Mouse (Mus musculus) gastrocnemius, adult 18-20 months (tissue): ENCODE measurements around the gene Cdh22. TPM values are rescaled to one million over a fixed set of nuclear protein-coding genes. Genes with fewer than 3 reads are reported as not detected.
A peak's percentile ranks its signal among the peaks of the same experiment; 100 is the strongest.

ENCODE experiments used
- DNase-seq: peaks from one replicate; pipeline ENCODE4 v3.0.0; 2021; ENCODE audit warnings: low spot score
- total RNA-seq, 2 experiments: library from RNA; stranded (reverse); gene quantifications; 2 replicates each; pipeline ENCODE4 v1.2.3; 2021

Gene Cdh22
- total RNA-seq, 2 experiments from 2014 or later, result 1.1 to 1.3 TPM

DNA sequence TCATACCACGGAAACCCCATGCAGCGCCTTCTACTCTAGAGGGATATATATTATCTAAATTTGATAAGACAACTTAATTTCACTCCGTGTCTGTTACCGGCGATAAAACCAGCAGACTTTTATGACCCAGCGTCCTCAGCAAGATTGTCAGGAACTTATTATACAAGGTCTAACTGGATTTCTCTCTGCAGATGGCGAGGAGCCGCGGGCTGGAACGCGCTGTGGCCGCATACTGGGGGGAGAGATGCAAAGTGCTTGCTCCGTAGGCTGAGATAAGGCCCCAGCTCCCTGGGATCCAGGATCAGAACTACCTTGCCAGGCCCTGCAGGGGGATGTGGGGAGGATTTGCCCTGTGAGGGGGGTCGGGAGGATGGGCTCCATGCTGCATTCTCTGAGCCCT lies 145.2 kb downstream of the Cdh22 start:
- no peak for DNase-seq

DNA sequence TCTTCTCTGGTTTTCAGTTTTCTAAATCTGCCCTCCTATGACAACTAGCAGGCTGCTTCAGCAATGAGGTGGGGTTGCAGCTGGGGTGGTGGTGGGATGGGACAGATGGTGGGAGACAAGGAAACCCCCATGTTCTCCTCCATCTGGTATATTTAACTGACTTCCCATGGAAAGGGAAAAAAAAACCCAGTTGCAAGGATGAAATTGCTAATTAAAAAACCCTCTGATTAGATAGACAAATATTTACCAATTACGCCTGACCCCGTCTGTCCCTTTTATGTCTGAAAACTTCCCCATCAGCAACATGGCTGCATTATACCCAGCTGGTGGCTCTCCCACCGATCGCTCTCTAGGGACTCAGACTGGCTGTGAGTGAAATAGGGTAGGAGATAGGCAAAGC lies 148.0 kb downstream of the Cdh22 start:
- DNase-seq, result no peak

DNA sequence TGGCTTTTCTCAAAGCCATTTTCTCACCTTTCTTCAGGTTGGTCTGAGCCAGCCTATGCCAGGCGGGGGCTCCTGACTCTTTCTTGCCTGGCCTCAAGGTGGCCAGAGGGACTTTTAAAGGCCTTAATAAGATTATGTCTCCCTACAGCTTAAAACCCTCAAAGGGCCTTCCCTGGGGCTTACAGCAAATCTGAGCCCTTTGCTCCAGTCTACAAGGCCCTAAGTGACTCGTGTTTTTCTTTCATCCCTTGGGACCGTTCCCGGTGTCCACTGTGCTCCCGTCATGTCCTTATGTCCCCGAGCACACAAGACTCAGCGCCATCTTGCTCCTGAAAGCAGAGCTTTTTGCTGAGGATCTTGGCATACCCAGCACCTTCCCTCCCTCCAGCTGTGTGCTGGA lies 153.4 kb downstream of the Cdh22 start:
- DNase-seq, result no peak

DNA sequence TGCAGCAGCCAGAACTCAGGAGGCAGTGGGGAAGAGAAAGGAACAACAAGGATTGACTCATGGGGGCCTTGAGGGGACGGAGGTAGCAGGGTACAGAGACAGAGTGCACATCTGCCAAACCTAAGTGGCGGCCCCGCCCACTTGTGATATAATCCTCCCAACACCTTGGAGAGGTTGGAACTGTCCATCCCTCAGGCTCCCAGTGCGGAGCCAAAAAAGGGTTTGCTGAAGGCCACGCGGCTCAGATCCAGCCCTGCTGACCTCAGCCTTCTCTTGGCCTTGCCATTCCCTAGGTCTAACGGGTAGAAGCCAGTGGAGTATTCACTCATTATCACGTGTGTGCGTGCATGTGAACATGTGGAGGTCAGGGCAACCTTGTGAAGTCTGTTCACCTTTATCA lies 154.0 kb downstream of the Cdh22 start:
- no peak for DNase-seq

DNA sequence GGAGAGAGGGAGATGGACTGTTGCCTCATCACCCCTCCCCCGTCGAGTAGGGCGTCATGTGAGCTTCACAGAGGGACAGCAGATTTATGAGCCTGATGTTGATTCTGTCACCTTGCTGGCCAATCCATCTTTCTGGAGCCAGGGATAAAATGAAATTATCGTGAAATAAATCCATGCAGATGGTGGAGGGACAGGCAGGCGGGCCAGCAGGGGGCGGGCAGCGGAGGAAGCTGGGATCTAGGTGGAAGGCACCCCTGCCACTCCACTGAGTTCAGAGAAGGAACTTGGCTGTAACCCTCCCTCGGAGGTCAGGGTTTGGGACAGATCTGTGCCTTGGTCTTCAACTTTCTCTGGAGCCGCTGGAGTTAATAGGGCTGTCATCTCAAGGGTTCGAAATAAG lies 156.0 kb downstream of the Cdh22 start:
- DNase-seq, result no peak

DNA sequence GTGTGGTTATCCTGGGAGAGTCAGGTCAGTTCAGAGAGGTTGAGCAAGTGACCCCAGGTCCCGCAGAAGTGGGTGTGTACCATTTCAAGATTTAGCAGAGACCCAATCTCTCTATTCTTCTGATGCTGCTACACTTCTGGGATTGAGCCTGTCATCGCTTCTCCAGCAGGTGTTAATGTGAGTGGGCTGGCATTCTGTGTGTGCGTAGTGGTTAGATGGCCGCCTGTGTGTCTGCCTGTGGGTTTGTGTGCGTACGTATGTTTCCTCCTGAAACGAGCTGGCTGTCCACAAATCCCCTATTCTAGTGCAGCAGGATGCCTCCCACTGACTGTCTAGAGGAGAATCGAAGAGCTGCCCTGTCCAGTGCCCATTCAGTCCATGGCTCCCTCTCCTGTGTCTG lies 156.6 kb downstream of the Cdh22 start:
- no peak for DNase-seq

DNA sequence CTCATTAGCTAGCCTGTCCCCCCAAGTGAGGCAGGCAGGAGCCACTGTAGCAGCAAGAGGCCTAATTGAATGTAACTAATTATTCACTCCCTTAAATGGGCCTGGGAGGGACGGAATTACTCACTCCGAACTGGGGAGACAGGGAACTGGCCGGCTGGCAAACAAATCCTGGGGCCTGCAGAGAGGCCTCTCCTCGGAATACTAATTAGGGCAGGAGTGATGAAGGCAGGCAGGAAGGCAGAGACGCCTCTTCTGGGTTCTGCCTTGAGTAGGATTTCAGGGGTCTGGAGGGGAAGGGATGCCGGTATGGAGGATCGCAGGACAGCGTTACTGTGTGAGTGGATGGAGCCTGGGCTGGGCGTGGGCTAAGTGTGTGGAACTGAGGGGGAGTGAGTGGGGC lies 157.6 kb downstream of the Cdh22 start:
- DNase-seq, result no peak

DNA sequence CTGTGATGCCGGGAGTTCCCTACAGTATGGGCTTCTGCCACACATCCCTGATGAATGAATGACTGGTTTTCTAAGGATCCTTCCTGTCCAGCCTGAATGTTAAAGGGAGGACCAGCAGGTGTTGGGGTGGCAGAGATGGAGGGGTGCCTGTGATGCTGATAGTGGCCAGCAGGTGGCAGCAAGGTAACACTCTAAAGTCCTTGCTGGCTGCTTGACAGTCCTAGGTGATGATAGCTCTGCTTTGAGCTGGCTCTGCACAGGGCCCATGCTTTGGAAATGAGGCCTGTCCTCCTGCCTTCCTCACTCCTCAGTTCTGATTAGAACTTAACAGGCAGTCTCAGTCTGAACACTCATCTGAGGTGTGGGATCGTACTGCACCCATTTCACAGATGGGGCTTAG lies 159.7 kb downstream of the Cdh22 start:
- DNase-seq, result peak; percentile 78

DNA sequence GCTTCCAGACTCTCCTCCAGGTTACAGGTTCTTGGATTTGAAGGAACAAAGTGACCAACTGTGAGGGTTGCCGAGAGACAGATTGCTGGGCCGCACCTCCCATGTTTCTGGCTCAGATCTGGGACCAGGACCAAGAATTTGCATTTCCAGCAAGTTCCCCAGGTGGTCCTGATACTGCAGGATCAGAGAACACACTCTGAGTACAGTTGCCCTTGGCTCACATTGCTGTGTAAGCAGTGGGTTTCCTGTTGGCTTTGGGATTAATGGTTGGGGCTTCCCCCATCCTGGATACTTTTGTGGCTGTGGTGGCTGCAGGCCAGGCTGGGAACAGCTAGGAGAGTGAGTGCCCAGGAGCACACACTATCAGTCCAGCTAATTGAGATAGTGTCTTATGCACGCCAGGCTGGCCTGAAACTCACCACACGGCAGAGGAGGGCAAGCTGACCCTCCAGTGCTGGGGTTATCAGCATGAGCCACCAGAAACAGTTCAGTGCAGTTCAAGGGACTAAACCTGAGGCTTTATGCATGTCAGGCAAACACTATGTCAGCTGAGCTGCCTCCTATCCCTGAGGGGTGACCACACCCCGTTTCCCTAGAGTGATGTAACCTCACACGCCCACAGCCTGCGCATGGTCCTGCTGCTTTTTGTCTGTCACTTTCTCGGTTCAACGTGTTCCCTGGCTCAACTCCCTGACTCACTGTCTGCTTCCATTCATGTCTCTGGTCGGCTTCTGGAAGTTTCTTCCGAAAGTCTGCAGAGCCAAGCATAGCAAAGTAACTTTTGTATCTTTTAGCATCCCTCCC lies 160.4 kb downstream of the Cdh22 start:
- DNase-seq, result peak; percentile 40

DNA sequence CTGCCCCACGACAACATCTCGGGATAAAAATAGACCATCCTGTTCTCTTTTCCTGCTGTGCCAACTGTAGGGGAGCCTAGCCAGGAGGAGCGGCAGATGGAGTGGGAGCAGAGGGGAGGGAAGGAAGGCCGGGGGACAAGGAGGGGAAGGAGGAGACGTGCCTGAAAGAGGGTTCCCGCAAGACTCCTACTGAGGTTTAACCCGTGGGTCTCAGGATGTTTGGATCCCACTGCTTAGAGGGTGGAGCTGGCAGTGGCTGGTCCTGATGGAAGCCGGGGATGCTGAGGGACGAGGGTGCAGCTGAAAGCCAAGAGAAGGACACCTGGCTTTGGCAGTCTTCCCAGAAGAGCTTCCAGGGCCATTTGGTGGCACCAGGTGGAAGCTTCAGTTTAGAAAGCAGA lies 161.3 kb downstream of the Cdh22 start:
- DNase-seq, result no peak

DNA sequence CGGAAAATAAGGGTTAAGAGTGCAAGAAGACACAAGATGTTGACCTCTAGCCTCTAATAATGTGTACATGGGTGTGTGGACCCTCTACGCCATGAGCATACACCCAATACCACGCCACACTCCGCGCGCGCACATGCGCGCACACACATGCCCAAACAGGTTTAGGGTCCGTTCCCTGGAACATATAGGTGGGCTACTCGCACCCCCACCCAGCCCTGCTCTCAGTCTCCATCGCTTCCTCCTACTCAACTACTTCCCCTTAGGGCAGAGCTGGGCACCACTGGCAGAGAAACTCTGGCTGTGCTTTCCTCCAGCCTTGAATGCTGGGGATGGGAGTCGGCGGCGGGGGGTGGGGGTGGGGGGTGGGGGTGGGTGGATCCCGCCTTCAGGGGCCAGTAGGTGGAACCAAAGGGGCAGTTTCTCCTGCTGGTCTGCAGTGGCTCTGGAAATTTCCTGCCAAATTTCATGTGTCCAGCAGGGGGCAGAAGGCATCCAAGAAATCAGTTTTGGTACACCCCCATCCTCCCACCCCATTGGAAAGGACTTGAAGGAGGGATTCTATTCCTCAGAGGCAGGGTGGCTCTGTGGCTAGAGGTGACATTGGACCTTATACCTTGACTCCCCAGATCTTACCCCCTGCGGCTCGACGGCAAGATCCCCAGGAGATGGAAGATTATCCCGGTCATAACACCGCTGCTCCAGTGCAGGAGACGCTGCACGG lies 164.4 kb downstream of the Cdh22 start:
- peak; percentile 60 for DNase-seq

DNA sequence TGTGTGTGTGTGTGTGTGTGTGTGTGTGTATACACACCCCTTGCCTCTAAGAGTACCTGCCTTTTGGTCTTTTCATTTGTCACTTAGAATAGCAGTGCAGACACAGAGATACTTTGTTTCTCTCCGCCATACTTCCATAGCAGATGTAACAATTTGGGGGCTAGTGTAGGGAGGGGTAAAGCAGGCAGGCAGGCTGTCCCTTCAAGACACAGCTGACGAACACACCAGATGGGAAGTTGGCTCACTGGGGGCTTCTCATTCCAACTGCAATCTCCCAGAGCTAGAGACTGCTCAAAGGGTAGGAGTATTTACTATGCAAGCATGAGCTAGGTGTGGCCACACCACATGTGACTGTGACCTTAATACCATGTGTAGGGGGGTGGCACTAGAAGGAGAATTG lies 165.8 kb downstream of the Cdh22 start:
- no peak for DNase-seq

DNA sequence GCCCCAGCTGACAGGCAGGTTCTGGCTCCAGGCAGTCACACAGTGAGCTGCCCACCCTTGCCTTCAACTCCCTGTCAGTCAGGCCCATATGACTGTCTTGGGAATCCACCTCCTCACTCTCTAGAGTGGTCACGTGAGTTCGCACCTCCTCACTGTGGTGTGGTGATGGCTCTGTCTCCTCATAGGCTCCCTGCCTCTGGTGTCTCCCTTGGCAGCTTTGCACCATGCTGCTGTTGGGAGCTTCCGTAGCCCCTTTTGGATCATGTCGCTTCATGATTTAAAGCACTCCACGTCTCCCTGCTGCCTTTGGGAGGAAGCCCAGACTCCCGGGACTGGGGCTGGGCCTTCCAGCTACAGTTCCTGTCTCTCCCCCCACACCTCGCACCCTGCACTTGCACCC lies 170.2 kb downstream of the Cdh22 start:
- no peak for DNase-seq

DNA sequence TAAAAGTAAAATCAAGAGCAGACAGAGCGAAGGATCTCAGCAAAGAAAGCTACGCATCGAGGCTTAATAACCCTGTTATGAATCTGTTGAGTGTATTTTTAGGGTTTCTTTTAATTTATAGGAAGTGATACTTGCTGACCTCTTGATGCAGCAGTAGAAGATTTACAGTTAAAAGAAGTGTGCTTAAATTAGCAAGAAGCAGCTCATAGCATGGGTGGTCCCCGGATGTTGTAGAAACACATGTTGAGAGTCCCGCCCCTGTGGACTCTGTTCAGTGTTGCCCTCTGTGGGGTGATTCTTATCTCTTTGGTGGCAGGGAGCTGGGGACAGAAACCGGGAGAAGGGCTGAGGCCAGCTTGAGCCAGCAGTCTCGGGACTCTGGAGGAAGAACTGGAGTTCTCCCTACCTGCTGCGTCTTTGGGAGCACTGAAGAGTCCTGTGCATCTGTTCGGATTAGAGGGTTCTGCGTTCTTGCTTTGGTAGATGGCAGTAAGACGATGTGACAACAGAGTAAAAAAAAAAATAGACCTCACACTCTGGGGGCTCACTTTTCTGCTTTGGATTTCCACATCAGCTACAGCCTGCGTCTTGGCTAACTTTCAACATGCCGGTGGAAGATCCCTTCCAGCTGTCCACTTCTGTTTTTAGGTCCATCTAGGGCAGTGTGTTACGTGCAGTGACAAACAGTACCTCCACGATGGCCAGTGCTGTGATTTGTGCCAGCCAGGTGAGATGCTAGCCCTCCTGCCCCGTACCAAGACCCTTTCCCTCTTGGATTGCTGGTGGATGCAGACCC lies 172.8 kb downstream of the Cdh22 start:
- DNase-seq, result no peak

Other genes with a start within 250 kb of the Cdh22 start
- 10 to 100 TPM; 11.1 to 11.7 TPM for gene Ncoa5, start 200.0 kb downstream of the Cdh22 start, total RNA-seq
- under 1 TPM; 0.28 to 0.41 TPM for gene Cd40, start 179.2 kb downstream of the Cdh22 start, total RNA-seq
- gene 1700025C18Rik, start 144.1 kb downstream of the Cdh22 start, total RNA-seq, result not detected
- 10 to 100 TPM; 19.4 to 20.0 TPM for gene Slc35c2, start 53.0 kb upstream of the Cdh22 start, total RNA-seq
- 10 to 100 TPM; 12.4 TPM for gene Elmo2, start 91.6 kb upstream of the Cdh22 start, total RNA-seq
- gene Zfp663, start 133.9 kb upstream of the Cdh22 start, total RNA-seq, result not detected
- 1 to 10 TPM; 2.3 to 2.5 TPM for gene Zfp334, start 153.4 kb upstream of the Cdh22 start, total RNA-seq
- under 1 TPM in 1 of 2 experiments, not detected in 1; 0.18 TPM for gene Ocstamp, start 165.6 kb upstream of the Cdh22 start, total RNA-seq
- gene Slc13a3, start 238.4 kb upstream of the Cdh22 start, total RNA-seq, result under 1 TPM in 1 of 2 experiments, not detected in 1; 0.25 TPM